Mouse (Mus musculus) liver, embryonic 14.5 days (tissue): ENCODE results near the gene Fam120a. TPM values are rescaled to one million over a fixed set of nuclear protein-coding genes. Genes with fewer than 3 reads are reported as not detected.

ENCODE experiments used
- ATAC-seq: fragments of 200-750 bp; cut with Nextera tagmentation; 2 replicates; pipeline ENCODE4 v1.8.0; 2017; ENCODE audit warnings: moderate number of reproducible peaks, mild to moderate bottlenecking, moderate library complexity; ENCODE audit not compliant: insufficient read depth
- DNase-seq, 3 experiments: peaks; one replicate each; pipeline ENCODE4 v3.0.0-alpha.2; 2012 to 2013; ENCODE audit warnings: low read depth in 3 of 3, low spot score in 3 of 3
- H3K27ac ChIP-seq: fragments of 300-500 bp; sonication (generic); 2 replicates; pipeline ENCODE4 v1.5.1; 2014; ENCODE audit warnings: moderate library complexity, mild to moderate bottlenecking, control low read depth, inconsistent platforms
- H3K27me3 ChIP-seq: fragments of 300-500 bp; sonication (generic); 2 replicates; pipeline ENCODE4 v1.6.1; 2014; ENCODE audit warnings: mild to moderate bottlenecking, low read length, moderate library complexity; ENCODE audit not compliant: control insufficient read depth, insufficient read depth
- H3K36me3 ChIP-seq: fragments of 300-500 bp; sonication (generic); replicated peaks from 2 replicates; pipeline ENCODE4 v1.6.1; 2014; ENCODE audit warnings: low read depth; ENCODE audit not compliant: control insufficient read depth, insufficient read depth
- H3K4me1 ChIP-seq, 2 experiments: fragments of 200-500 bp in 1 of 2; fragments of 300-500 bp in 1 of 2; sonication (generic) in 1 of 2; replicated peaks; 2 replicates each; pipeline ENCODE4 v1.6.1; 2012 to 2014; ENCODE audit warnings: antibody characterized with exemption in 1 of 2, inconsistent platforms in 1 of 2, low read length in 1 of 2; ENCODE audit not compliant: control insufficient read depth in 2 of 2, insufficient read depth in 2 of 2
- H3K4me2 ChIP-seq: fragments of 300-500 bp; sonication (generic); 2 replicates; pipeline ENCODE4 v1.6.1; 2014; ENCODE audit warnings: low read depth, mild to moderate bottlenecking, control low read depth, moderate library complexity
- H3K4me3 ChIP-seq, 2 experiments: fragments of 200-500 bp in 1 of 2; fragments of 300-500 bp in 1 of 2; sonication (generic) in 1 of 2; 2 replicates each; pipeline ENCODE4 v1.5.1; 2012 to 2014; ENCODE audit warnings: low read depth in 2 of 2, low read length in 2 of 2, mild to moderate bottlenecking in 2 of 2, control low read depth in 1 of 2, inconsistent platforms in 1 of 2, moderate library complexity in 1 of 2; ENCODE audit not compliant: insufficient read depth in 1 of 2
- H3K9ac ChIP-seq: fragments of 300-500 bp; sonication (generic); replicated peaks from 2 replicates; pipeline ENCODE4 v1.6.1; 2014; ENCODE audit warnings: mild to moderate bottlenecking, control low read depth, moderate library complexity
- H3K9me3 ChIP-seq: fragments of 300-500 bp; sonication (generic); 2 replicates; pipeline ENCODE4 v1.6.1; 2016; ENCODE audit warnings: low read length, mixed read lengths; ENCODE audit not compliant: control insufficient read depth
- CTCF ChIP-seq: IDR thresholded peaks from 2 replicates; pipeline ENCODE4 v1.5.1; 2016; ENCODE audit warnings: antibody characterized with exemption, low read depth, control low read depth
- EP300 ChIP-seq: IDR thresholded peaks from 2 replicates; pipeline ENCODE4 v1.6.1; 2016; ENCODE audit warnings: antibody characterized with exemption, low read depth
- WGBS: fragments of 180-500 bp; shearing (Covaris S2); extraction: QIAGEN DNeasy Blood & Tissue Kit; methylation state at CpG from one replicate; pipeline ENCODE4 v1.1.7; 2014; ENCODE audit not compliant: insufficient replicate concordance; 5-methylcytosine and 5-hydroxymethylcytosine counted together
- polyA plus RNA-seq, 2 experiments: library from polyadenylated mRNA; depleted of rRNA in 1 of 2; stranded (reverse) in 1 of 2; unstranded in 1 of 2; fragments of >200 nt; fragmentation: Nextera tagmentation in 1 of 2; extraction: Ambion mirVana in 1 of 2; gene quantifications; 2 replicates each; pipeline versions ENCODE4 v1.2.1 to v1.2.3; 2012 to 2014

Fam120a gene
- polyA plus RNA-seq, 2 experiments = 19.1 to 37.4 TPM

- Histone ChIP-seq H3K9ac (no peak overlapping the region), H3K4me1 (peaks cover 0 to under 1% of the 10 kb centered on the region in 2 experiments; a peak in 1 of 4 replicates), H3K9me3 (no peaks in the 10 kb centered on the region), H3K4me3 (no peak overlapping the region), H3K27ac (no peak overlapping the region), H3K4me2 (no peak overlapping the region), H3K27me3 (no peaks in the 10 kb centered on the region), H3K36me3 (peaks cover 34% of the 10 kb centered on the region)
- 79% methylated on average over 6 of the region's 6 CpGs for WGBS
- DNase-seq (no peak), ATAC-seq (no peak)
- TF ChIP-seq CTCF (no peak), EP300 (no peak)
Measured at GRCm38 (mm10) chr13:48948951-48949350, 18.9 kb downstream of the Fam120a start.

- no peak overlapping the region for H3K4me3 ChIP-seq
- no peaks in the 10 kb centered on the region for H3K9me3 ChIP-seq
- DNase-seq (no peak), ATAC-seq (no peak)
- no peak for TF ChIP-seq CTCF
- TF ChIP-seq EP300 = no peak
- peaks cover 58% of the 10 kb centered on the region for H3K36me3 ChIP-seq
- peaks cover 7 to 10% of the 10 kb centered on the region in 2 experiments for H3K4me1 ChIP-seq
- no peak overlapping the region for H3K4me2 ChIP-seq
- H3K27ac ChIP-seq = no peak overlapping the region
- no peaks in the 10 kb centered on the region for H3K27me3 ChIP-seq
- no peak overlapping the region for H3K9ac ChIP-seq
- WGBS = 78% methylated on average over 1 of the region's 1 CpGs
Measured at GRCm38 (mm10) chr13:48944571-48944970, 23.2 kb downstream of the Fam120a start.

DNA sequence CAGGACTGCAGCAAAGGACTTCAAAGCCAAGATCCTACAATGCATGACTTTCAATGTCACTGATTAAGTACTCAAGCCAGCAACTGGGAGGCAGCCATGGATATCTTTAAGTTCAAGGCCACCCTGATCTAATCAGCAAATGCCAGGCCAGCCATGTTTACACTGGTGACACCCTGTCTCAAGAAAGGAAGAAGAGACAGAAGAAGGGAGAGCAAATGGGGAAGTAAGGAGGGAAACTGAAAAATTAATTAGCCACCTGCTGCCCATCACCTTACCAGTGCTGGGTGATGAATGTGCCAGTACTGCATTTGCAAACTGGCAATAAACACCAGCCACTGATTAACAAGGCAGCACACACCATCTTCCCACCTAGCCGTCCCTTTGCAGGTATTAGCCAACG, 25.3 kb downstream of the Fam120a start:
- H3K27ac ChIP-seq = no peak overlapping the region
- H3K9ac ChIP-seq = peak overlapping the region; percentile 27; the same call in 1 of the 2 replicates
- H3K4me1 ChIP-seq = peaks cover 7 to 10% of the 10 kb centered on the region in 2 experiments
- no peaks in the 10 kb centered on the region for H3K9me3 ChIP-seq
- WGBS = 84% methylated on average over 2 of the region's 2 CpGs
- H3K27me3 ChIP-seq = no peaks in the 10 kb centered on the region
- peak overlapping the region; percentile 24; the same call in 1 of the 2 replicates for H3K4me2 ChIP-seq
- DNase-seq (peak in 1 of 3 experiments; percentile 17), ATAC-seq (peak; percentile 45)
- TF ChIP-seq CTCF (no peak), EP300 (no peak; the same call in 1 of the 2 replicates)
- H3K36me3 ChIP-seq = peaks cover 53% of the 10 kb centered on the region
- no peak overlapping the region for H3K4me3 ChIP-seq

GRCm38 (mm10) chr13:48941773-48942172, 26.0 kb downstream of the Fam120a start:
- no peak overlapping the region for H3K4me3 ChIP-seq
- WGBS = 72% methylated on average over 3 of the region's 3 CpGs
- H3K27ac ChIP-seq = no peak overlapping the region
- peaks cover 7 to 10% of the 10 kb centered on the region in 2 experiments for H3K4me1 ChIP-seq
- no peak overlapping the region for H3K4me2 ChIP-seq
- H3K9me3 ChIP-seq = no peaks in the 10 kb centered on the region
- DNase-seq (no peak), ATAC-seq (no peak)
- no peaks in the 10 kb centered on the region for H3K27me3 ChIP-seq
- H3K36me3 ChIP-seq = peaks cover 51% of the 10 kb centered on the region
- TF ChIP-seq EP300 (no peak), CTCF (no peak)
- H3K9ac ChIP-seq = no peak overlapping the region

- Histone ChIP-seq H3K9me3 (no peaks in the 10 kb centered on the region), H3K27ac (no peak overlapping the region), H3K4me1 (peaks cover 0 to 3% of the 10 kb centered on the region in 2 experiments; a peak in 1 of 4 replicates), H3K4me2 (no peak overlapping the region), H3K36me3 (peaks cover 51% of the 10 kb centered on the region), H3K4me3 (no peak overlapping the region), H3K9ac (no peak overlapping the region), H3K27me3 (no peaks in the 10 kb centered on the region)
- WGBS = 79% methylated on average over 6 of the region's 6 CpGs
- ATAC-seq (no peak), DNase-seq (no peak)
- TF ChIP-seq EP300 (no peak), CTCF (no peak)
Measured at GRCm38 (mm10) chr13:48934597-48934996, 33.2 kb downstream of the Fam120a start.
